Mouse (Mus musculus): Measurements from ENCODE around the gene Adar.

- TF ChIP-seq POLR2A (IDR thresholded peaks at IDR 0.05; ENCODE audit: control insufficient read depth, low read depth, low read length): no peak
- no peak for TF ChIP-seq CTCF (IDR thresholded peaks at IDR 0.05; ENCODE audit: control insufficient read depth, insufficient read depth, insufficient replicate concordance, low read depth, low read length)
Measured at GRCm38 (mm10) chr3:89798518-89798917, 83.7 kb downstream of the Adar start.

Data from testis, adult 2 months (tissue).